Mouse (Mus musculus): ENCODE measurements around the gene Slc7a7.

The Slc7a7 gene

GRCm38 (mm10) chr14:54412629-54413170 lies 4.9 kb downstream of the Slc7a7 start:
- DNase-seq (ENCODE audit: low read depth), result no peak

DNA sequence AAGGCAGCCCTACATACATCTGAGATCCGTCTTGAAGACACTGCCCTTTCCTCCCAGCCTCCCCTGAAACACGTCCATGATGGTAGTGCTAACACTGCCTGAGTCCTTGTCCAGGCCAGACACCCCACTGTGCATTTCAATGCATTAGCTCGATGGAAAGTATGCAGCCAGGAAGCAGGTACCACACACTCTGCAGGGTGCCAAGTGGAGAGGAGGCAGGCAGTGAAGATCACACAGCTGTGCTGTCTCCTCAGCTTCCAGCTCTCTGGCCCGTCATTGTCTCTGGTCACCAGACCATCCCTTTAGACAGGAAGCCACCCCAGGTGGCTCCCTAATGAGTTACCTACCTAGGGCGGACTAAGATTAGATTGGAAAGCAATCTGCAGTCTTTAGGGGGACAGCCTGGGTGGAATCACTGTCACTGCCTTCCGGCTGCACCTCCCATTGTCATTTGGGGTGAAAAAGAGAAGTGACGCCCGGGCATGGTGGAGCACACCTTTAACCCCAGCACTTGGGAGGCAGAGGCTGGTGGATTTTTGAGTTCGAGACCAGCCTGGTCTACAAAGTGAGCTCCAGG lies 5.5 kb downstream of the Slc7a7 start:
- DNase-seq (ENCODE audit: low read depth), result no peak

DNA sequence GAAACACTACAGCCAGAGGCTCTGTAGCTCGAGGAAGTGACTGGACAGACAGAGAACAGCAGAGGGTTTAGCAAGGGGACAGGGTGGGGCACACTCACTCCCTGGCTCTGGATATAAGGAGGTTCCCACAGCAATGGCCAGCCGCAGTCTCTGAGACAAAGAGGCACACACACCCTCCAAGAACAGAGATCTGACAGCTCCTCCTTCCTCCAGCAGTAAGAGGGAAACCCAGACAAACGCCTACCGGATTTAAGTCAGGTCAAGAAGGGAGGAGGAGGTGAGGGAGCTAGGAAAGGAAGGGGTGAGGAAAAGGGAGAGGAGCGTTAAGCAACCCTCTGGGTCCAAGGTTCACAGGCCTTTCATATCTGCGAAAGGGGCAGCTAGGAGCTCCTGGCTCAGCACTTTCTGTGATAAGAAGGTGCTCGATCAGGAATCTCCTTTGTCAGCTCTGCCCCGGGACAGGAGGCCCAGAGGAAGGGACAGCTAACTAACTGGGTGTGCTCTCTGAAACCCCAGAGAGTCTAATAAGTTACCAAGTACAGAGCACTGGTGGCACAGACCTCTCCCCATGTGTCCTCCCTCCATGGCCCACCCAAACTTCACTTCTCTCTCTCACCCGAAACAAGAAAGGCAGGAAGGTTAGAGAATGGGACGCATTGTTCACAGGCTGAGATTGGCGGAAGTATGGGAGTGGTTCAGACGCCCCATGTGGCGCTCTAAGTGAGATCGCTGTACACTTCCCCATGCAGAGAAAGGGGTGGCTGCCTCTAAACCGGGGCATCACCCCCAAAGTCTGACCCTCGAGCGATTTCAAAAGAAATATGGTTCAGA lies 7.4 kb downstream of the Slc7a7 start:
- no peak for DNase-seq (ENCODE audit: low read depth)

DNA sequence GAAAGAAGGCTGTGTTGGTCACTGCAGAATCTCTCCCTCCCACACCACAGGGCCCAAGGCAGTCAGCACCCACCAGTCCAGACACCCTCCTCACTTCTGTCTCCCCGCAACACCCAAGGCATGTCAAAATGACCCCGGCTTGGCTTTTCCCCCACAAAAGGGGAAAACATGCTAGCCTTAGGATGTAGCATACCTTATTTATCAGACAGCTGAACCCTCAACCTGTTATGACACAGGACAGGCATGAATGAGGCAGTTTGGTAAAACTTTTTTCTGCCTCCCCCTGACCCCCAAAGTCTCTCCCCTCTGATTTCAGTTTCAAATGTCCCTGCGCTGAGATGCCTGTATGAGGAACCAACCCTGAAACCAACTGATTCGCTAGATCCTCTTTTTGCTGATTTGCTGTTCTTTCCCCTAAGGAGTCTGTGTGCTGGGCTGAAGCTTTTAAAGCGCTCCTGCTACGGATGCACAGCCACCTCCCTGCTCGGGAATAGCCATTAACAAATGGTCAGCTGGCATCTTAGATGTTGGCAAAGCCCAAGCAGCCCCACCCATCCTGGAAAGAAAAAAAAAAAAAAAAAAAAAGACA lies 8.4 kb downstream of the Slc7a7 start:
- no peak for DNase-seq (ENCODE audit: low read depth)

- no peak for DNase-seq (ENCODE audit: low read depth)
Measured at GRCm38 (mm10) chr14:54408336-54409056, 9.1 kb downstream of the Slc7a7 start.

DNA sequence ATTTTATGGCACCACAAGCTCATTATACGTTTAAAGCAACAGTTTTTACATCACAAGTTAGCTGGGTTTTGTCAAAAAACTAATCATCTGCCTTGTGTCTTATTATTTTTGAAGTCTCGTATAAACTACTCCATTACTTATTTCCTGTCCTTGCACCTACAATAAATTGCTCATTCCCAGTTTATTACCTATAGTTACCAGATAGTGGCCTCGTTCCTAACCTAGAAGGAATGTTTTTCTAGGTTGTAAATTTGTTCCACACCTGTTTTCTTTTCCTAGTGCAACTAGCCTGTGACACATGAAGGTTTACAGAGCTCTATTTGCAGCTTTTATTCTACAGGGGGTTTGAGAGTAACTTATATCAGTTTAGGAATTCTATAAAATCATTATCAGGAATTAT lies 15.9 kb downstream of the Slc7a7 start:
- no peak for DNase-seq (ENCODE audit: low read depth)

DNA sequence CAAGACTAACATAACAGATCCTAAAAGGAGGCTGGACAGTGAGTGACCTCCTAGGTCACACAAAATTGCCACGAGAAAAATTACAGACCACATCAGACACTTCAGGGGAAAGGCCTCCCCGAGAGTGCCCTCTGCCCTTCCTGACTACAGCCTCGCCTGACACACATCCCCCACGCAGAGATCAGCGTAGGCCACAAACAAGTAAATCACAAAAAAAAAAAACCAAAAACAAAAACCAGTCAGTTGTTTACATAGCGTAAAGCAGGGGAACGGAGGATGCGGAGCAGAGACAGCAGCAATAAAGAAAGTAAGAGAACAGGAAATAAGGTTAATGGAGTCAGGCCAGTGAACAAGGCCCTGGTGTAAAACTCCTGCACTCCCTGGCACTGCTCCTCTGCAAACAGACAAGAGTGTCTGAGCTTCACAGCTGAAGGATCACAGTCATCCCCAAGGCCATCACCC lies 18.6 kb downstream of the Slc7a7 start:
- no peak for DNase-seq (ENCODE audit: low read depth)

DNA sequence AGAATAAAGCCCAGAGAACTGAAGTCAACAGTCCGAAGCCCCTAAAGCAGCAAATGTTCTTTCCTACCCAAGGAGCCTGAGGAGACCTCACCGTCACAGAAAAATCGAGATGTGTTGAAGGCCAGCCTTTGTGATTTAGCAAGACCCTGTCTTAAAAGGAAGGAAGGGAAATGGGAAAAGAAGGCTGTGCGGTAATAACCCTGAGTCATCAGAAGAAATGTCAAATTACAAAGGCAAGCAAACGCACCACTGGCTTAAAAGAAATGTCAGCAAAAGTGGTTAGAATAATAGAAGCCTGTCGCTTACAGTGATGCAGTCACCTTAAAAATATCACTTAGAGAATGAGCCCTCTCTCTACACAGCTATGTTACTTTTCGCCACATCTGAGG lies 19.1 kb downstream of the Slc7a7 start:
- DNase-seq (ENCODE audit: low read depth), result no peak

DNA sequence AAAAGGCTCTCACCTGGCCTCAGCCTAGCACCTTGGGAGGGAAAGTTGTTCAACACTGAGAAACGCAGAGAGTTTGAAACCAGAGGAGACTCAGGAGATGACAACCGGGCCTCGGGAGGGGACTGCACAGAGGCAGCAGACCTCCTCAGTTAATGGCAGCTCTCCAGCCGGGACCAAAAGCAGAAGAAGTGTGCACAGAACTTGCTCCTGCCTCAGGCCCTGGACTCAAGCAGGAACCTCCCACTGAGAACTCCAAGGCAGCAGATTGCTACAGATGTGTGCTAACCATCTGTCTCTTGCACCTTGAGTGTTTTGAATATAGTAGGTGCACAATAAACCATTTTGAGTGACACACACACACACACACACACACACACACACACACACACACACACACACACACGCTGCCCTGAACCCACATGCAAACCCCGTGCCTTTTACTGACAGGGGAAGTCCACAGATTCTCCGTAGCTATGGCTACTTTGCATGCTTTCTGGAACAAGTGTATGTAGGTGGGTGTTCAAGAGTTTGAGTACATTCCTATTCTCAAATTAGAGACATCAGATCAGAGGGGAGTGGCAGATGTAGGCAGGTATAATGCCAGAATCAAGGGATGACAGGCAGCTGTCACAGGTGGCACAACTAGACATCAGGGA lies 19.6 kb downstream of the Slc7a7 start:
- no peak for DNase-seq (ENCODE audit: low read depth)

DNA sequence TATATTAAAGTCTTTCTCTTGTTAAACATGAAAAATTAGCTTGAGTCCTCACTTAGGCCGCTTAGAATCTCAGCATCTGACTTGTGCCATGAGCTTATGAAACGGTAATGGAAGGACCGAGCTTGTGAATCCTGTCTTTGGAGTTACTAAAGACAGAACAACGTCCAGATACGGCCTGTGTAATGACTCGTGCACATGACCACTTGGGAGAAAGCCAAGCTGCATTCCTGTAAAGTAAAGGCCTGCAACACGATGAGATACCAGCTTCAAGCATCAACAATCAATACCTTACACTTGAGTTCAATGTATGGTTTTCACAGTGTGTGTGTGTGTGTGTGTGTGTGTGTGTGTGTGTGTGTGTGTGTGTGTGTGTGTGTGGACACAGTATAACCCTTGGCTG lies 20.9 kb downstream of the Slc7a7 start:
- DNase-seq (ENCODE audit: low read depth), result no peak

GRCm38 (mm10) chr14:54394309-54394708 lies 23.3 kb downstream of the Slc7a7 start:
- DNase-seq (ENCODE audit: low read depth), result no peak

GRCm38 (mm10) chr14:54393794-54394193 lies 23.8 kb downstream of the Slc7a7 start:
- no peak for DNase-seq (ENCODE audit: low read depth)

GRCm38 (mm10) chr14:54390843-54391242 lies 26.7 kb downstream of the Slc7a7 start:
- DNase-seq (ENCODE audit: low read depth), result no peak

- DNase-seq (ENCODE audit: low read depth), result no peak
Measured at GRCm38 (mm10) chr14:54387546-54387945, 30.0 kb downstream of the Slc7a7 start.

- DNase-seq (ENCODE audit: low read depth), result no peak
Measured at GRCm38 (mm10) chr14:54385968-54386618, 31.5 kb downstream of the Slc7a7 start.

- no peak for DNase-seq (ENCODE audit: low read depth)
Measured at GRCm38 (mm10) chr14:54384396-54384795, 33.2 kb downstream of the Slc7a7 start.

DNA sequence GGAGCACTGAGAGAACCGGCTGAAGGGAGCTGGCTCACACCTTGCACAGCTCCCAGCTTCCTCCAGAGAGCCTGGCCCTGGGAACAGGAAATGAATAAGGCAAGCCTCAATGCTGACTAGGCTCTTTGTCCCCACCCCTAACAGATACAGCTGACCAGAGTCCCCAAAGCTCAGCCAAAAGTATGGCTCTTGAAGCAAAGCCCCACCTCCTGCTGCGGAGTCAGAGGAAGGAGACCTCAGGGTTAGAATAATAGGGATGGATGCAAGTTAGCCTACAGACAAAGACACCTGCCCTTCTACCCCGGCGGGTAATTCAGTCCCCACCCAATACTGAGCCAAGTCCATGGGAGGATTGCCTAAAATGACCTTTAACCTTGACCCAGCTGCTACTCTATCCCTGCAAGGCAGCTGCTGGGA lies 34.2 kb downstream of the Slc7a7 start:
- no peak for DNase-seq (ENCODE audit: low read depth)

- DNase-seq (ENCODE audit: low read depth), result no peak
Measured at GRCm38 (mm10) chr14:54382641-54383040, 34.9 kb downstream of the Slc7a7 start.

DNA sequence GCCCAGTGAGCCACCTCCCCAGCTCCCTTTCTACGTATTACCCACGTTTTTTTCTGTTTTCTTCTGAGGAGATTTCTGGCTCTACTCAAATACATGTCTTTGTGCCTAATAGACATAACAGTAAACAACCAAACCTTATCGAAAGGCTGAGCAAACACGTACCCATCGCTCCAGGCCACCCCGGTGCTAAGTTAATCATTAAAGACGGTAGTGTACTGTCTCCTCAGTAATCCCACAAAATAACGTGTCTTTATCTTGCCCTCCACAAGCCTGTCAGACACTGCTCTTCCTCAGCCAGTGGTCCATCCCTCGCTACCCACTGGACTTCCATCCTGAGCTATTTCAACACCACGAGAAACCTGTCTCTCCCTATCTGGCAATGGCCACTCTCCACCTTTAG lies 35.8 kb downstream of the Slc7a7 start:
- no peak for DNase-seq (ENCODE audit: low read depth)

- no peak for DNase-seq (ENCODE audit: low read depth)
Measured at GRCm38 (mm10) chr14:54380616-54381015, 37.0 kb downstream of the Slc7a7 start.

GRCm38 (mm10) chr14:54379571-54379970 lies 38.0 kb downstream of the Slc7a7 start:
- no peak for DNase-seq (ENCODE audit: low read depth)
